Mouse (Mus musculus) heart, postnatal 0 days (tissue): ENCODE results near the gene Tbc1d16.

Source experiments
- CTCF ChIP-seq: IDR thresholded peaks from 2 replicates; pipeline ENCODE4 v1.5.1; 2016; ENCODE audit warnings: antibody characterized with exemption, control low read depth, low read depth
- EP300 ChIP-seq: IDR thresholded peaks from 2 replicates; pipeline ENCODE4 v1.6.1; 2016; ENCODE audit warnings: antibody characterized with exemption, low read depth

DNA sequence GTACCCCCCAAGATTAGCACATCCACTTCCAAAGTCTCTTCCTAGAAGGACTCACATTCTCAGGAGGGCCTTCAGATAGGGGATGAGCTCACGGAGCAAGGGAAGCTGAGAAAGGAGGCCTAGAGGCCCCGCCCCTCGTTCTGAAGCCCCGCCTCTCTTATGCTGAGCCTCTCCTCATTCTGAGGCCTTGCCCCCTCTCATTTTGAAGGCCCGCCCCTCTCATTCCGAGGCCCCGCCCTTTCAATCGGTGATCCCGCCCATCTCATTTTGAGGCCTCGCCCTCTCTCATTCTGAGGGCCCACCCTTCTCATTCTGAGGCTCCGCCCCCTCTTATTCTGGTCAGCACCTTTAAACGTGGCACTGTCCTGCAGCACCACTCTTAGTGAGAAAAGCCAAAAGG is 82.2 kb downstream of the Tbc1d16 start:
- TF ChIP-seq EP300 (no peak), CTCF (no peak)
